Mouse (Mus musculus) CD4-positive, CD25-positive, alpha-beta regulatory T cell, adult 2 months (primary cell): ENCODE data around the gene Cdc37l1.
A peak's percentile ranks its signal among the peaks of the same experiment; 100 is the strongest.

ENCODE experiments used
- DNase-seq: peaks from one replicate; pipeline ENCODE4 v3.0.0-alpha.2; 2012; ENCODE audit warnings: low read depth, low spot score

The Cdc37l1 gene

DNA sequence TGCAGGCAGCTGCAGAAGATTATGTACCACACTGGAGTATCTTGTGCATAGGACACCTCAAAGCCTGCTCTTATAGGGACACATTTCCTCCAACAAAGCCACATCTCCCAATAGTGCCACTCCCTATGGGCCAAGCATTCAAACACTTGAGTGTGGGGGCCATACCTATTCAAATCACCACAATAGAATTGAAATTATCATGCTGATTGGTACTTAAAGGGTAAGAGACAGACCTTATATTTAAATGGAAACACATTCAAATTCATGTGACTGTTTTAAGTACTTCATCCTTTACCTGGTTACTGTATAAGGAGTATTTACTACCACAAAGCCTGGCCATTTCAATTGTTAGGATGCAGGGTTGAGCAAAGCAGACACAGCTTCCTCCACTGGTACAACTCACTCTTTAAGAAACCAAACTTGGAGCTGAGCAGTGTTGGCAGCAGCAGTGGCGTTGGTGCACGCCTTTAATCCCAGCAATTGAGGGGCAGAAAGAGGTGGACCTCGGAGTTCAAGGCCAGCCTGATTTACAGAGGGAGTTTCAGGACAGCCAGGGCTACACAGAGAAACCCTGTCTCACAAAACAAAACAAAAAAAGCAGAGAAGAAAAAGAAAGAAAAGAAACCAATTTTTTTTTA lies 18.0 kb downstream of the Cdc37l1 start:
- DNase-seq = no peak

DNA sequence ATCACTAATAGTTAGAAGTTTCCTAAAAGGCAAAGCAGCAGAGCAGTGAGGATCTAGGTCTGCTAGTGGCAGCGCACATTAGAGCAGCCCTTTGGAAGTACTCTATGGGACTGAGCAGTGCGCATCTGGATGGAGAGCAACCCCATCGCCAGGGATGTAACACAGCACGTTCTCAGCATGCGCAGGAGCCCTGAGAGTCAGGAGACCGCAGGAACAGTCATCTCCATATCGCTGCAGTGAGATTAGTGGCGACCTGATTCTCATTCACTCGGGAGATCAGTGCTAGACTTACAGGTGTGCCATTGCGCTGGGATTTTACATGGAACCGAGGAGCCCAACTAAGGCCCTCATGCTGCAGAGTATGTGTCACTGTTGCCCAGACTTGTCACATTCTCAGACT lies 18.9 kb downstream of the Cdc37l1 start:
- no peak for DNase-seq

DNA sequence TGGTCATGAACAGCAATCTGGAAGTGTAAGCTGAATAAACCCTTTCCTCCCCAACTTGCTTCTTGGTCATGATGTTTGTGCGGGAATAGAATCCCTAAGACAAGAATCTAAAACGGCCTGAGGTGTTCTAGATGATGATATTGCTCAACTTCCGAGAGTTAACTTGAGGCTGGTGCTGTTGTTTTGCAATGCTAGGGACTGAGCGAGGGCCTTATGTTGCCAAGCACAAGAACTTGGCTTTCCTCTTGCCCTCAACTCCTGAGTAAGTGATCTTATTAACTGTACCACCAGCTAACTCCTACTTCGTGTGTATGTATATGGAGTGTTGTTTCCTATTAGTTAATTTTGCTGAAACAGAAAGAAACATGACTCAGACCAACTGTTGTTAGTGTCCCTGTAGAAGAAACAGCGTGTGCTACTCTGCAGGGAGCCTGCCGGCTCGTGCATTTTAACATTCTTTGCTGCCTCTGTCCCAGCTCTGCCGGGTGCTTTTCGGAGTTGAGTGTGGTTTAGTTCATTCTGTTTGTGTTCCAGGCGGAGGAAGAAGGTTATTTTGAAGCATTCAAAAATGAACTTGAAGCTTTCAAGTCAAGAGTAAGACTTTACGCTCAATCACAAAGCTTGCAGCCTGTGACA lies 21.3 kb downstream of the Cdc37l1 start:
- no peak for DNase-seq

DNA sequence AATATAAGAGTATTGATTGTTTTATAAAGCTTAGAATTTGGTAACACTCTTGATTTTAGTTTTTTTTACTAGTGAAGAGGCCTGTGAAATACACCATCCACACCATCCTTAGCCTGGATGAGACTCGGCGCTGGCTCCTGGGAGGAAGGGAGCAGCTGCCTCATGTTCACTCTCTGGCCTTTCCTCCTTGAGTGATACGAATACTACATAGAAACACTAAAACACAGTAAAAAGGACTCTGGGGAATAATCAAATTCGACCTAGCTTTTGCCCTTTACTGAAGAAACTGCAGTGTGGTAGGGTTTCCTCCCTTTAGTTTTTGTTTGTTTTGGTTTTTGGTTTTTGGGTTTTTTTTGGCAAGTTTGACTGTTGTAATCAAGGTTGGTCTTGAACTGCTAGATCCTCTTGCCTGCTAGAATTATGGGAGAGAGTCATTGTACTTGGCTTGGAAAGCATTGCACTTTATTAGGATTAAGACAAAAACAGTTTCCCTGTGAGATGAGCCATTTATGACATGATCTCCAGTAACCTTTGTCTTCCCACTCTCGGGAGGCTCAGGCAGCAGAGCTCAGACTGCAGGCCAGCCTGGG lies 24.4 kb downstream of the Cdc37l1 start:
- DNase-seq = no peak

DNA sequence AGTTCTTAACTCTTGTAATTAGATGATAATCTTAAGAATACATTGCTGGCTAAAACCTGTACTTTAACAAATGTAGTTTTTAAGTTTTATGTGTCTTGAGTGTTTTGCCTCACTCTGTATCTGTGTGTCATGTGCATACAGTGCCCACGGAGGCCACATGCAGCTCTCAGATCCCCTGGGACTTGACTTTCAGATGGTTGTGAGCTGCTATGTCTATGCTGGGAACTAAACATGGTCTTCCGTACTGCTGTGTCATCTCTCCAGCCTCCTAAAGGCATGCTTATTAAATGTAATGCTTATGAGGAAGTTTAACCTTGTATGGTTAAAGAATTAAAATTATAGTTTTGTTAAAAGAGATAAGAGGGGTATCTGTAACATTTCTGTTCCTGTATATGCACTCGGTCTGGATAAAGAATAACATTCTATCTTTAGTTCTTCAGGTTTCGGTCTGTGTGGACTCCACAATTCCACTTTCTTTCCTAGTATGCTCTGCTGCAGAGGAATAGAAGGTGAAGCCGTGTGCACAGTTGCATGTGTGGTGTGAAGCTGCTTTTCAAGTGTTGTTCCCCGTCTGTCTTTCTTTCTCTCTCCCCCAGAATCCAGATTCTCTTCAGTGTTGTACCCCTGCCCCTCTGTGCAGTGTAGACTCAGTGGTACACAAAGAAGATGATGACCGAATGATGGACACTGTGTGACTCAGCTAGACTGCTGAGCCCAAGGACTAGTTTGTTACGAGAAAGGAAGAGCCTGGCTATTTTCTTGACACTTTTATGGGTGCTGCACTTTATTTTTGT lies 25.5 kb downstream of the Cdc37l1 start:
- no peak for DNase-seq

DNA sequence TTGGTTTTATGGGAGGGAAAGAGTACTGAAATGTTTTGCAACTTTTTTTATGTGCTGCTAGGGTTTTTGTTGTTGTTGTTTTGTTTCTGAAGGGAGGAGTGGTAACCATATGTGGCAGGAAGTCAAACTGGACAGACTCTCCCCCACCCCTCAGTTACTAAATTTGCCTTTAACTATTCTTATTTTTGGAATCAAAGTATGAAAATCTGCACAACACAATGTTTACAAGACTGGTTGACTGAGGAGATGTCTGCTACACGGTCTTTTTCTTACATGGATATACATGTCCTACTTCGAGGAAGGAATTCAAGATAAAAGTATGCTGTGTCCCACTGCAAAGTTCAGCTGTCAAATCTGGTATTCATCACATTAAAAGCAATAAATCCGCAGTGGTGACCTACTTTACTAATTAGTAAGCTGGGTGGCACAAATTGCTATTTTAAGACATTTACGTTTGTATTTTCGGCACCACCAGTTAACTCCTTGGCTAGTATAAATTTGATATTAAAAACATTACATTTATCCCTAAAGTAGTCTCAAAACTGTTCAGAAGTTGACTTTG lies 26.1 kb downstream of the Cdc37l1 start:
- DNase-seq = no peak

DNA sequence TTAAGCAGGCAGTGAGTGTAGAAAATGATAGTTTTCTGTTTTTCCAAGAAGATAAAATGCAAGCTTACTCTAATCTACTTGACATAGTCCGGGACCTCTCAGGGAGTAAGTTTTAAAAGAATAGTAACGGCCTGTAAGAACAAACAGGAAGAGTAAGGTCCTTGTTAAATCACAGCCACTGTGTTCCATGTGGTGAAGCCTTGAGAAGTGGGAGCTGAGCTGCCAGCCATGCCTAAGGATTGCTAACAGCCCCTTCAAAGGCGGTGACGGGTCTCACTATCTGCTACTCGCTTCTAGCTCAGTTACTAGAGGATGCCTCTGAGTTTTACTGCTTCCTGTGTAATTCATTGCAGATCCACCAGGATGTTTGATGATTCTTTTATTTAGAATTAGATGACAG lies 26.6 kb downstream of the Cdc37l1 start:
- DNase-seq = no peak

DNA sequence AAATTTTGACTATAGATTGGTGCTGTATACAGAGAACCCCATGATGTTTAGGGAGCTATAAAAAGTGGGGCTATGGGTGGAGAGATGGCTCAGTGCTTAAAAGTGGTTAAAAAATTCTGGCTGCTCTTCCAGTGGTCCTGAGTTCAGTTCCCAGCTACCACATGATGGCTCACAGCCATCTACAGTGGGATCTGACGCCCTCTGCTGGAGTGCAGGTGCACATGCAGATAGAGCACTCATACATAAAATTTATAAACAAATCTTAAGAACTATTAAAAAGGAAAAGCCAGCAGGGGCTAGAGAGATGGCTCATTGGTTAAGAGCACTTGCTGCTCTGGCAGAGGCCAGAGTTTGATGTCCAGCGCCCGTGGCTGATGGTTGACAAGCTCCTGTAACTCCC lies 29.5 kb downstream of the Cdc37l1 start:
- DNase-seq = peak; percentile 20

DNA sequence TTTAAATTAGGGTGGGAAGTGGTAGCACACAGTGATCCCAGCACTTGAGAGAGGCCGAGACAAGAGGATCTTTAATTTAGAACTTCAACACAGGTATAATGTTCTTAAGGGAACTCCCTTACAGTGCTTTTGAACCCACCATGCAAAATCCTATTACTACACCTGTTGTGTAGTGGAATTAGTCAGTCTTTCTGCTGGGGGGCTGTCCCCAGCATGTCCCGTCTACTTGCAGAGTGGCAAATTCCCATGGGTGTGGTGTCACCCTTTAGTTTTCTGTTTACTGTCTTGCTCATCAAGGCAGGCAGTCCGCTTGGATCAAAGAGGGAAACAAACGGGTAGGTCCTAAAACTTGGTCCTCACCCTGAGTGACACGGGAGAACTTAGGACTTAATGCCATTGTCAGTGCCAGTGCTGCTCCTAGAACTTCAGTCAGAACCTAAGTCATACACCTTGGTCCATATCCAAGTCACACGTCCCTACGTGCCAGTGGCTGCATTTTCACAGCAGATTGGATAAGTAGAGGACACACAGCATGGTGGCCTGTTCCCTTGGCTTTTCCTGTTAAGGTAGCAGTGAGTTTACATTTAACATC lies 31.7 kb downstream of the Cdc37l1 start:
- DNase-seq = no peak

DNA sequence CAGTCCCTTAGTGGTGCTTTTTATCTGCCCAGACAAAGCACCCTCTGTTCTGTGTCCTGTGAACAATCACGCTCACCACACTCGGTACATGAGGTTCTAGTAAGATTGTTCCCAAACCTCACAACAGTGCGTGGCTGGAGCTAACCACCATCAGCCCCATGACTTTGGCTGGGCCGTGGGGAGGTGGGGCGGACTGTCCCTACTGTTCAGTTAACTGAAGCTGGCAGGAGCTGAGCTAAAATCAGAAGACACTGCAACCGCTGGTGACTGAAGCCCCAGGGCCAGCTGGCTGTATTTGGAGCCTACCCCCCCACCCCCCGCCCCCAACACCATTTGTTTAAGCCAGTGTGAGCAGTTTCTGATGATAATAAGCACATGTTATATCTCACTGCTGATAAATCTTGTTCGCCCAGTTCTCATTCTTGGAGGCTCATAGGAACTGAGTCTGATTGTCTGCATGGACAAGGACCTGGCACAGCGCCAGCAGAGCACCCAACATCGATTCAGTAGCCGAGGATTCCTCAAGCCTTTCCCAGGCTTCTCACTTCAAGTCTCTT lies 34.3 kb downstream of the Cdc37l1 start:
- no peak for DNase-seq

DNA sequence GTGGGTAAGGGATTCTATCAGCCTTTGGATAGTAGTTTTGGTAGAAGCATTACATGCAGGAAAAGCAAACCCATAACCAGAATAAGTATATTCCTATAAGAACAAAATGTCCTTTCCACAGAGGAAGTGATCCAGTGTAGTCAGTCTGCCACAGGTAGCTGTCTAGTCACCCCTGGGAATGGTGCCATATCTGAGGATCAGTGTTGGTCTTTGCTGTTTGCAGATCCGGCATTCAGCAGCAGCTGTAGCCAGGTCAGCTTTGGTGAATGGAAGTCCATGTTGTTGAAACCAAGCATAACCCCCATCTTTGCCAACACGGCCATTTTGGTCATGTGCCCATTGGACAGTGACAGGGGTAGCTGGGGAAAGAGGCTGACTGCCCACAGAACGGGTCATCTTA lies 41.6 kb downstream of the Cdc37l1 start:
- no peak for DNase-seq

DNA sequence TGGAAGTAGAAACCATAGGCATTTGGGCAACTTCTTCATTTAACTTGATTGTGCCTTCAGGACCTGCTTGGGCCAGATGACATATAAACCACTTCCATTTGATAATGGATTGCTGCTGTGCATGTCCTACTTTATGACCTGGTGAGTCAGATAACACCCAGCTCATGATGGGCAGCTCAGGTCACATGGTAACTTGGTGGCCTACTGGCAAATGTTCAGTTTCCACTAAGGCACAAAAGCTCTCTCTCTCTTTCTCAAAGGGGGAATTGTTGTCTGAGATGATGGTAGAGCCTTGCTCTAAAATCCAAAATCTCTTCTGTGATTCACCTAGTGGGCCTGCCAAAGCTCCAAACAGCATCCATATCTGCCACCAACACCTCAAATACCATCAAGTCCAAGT lies 42.5 kb downstream of the Cdc37l1 start:
- DNase-seq = no peak

DNA sequence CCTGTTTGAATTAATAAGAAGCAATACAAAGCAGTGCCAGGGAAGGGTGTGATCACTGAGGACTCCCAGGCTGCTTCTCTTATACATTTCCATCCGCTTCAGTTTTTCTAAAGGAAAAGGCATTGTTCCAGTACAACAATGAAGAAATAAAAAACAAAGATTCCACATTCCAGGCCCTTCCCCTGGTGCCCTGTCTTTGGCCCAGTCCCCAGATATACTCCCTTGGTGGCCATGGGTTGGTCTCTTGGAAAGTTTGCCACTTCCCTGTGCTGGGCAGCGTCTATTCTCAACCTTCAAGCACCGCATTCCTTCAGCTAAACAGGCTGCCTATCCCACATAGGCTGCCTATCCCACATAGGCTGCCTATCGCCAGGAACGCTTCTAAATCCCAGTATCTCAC lies 46.9 kb downstream of the Cdc37l1 start:
- DNase-seq = no peak

DNA sequence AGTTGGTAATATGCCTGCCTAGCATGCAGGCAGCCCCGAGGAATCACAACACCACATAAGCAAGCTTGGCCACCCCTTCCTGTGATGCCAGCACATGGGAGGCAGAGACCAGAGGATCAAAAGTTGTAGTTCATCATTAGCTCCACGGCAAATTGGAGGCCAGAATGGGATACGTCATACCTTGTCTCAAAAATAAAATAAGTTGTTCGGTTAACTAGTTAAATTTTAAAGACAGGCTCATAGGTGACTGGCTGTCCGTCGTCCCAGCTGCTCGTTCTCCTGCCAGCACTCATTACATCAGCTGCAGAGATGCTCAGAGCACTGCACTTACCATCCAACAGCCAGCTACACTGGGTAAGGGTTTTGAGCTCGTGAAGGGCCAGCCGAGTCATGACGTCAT lies 47.4 kb downstream of the Cdc37l1 start:
- DNase-seq = no peak

DNA sequence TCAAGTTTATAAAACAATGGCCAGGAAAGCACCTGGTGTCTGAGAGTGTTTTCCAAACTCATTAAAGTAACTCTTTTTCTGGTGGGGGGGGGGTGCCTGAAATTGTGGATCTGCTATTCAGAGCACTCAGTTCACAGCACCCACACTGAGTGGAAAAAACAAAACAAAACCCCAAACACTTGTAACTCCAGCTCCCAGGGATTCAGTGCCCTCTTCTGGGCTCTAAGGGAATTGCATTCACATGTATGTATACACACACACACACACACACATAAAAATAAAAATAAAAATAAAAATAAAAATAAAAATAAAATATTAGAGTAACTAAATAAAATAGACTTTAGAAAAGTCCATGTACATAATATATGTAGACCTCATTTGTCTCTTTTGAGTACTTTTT lies 49.2 kb downstream of the Cdc37l1 start:
- peak; percentile 15 for DNase-seq

DNA sequence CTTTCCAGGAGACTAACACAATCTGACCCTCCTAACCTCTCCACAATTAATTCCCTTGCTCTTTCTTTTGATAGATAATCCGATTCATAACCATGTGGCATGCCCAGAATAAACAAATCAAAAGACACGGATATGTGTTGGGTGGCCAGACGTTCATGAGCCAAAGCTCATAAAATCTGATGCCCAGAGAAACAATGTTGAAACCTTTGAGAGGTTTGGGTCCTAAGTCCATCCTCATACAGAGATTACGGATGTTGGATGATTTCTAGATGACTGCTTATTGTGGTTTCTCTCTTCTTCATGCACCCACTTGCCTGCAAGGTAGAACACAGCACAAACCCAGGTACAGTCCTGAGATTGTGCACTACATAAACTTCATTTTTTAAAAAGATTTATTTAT lies 50.1 kb downstream of the Cdc37l1 start:
- no peak for DNase-seq

DNA sequence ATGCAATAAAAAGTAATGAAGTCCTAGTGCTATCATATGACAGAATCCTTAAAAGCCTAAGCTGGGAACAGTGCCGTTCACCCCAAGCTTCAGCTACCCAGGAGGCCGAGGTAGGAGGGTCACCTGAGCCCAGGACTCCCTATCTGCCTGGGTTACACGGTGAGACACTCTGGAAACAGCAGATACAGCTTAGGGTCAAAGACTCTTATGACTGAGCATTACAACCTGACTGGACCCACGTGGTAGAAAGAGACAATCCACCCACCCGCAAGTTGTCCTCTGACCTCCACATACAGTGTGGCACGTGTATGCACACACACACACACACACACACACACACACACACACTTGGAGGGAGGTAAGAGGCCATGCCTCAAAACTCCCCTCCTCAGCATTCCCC lies 52.0 kb downstream of the Cdc37l1 start:
- DNase-seq = no peak

DNA sequence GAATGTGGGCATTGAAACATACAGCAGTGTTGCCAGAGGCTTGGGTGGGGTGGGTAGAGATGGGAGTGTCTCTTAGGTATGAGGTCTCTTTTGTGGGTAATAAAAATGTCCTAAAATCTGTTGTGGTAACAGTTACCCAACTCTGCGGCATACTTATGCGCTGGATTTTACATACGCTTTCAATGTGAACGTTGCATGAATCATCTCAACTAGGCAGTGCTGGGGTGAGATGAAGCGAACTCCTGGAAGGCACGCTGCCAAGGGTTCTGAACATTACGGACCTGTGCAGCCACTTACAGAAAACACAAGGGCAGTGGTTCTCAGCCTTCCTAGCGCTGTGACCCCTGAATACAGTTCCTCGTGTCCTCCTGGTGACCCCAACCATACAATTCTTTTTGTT lies 52.5 kb downstream of the Cdc37l1 start:
- DNase-seq = no peak

DNA sequence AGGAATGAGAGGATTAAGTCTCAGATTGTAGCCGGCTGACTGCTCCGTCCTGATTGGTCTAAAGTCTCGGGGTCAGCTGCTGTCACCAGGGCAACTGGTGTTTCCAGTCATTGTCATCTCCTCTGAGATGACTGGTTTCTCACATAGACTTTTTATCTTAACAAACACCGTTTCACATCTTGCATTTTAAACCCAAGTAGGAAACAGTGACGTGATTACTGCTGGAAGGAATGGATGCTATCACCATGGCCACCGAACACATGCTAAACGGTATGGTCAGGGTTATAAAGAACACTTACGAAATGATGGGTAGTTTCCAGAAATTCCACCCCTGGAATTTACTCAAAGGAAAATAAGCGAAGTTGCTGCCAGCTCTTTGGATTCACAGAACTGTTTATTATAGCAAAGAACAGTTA lies 54.2 kb downstream of the Cdc37l1 start:
- no peak for DNase-seq

DNA sequence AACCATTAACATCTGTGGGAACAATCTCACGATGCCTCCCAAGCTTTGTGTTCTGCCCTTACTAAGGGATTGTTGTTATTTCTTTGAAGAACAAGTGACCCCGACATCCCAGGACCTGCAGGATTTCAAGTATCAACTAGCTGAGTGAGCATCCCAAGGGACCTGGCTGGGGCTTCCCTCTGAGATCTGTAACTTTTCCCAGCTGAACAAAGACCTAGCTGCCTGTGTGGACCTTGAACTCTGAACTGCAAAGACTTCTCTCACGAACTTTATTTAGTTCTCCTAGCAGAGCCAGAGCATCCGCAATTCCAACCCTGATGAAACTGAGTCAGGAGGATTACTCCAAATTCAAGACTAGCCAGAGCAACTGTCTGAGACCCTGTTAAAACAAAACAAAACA lies 55.2 kb downstream of the Cdc37l1 start:
- no peak for DNase-seq

DNA sequence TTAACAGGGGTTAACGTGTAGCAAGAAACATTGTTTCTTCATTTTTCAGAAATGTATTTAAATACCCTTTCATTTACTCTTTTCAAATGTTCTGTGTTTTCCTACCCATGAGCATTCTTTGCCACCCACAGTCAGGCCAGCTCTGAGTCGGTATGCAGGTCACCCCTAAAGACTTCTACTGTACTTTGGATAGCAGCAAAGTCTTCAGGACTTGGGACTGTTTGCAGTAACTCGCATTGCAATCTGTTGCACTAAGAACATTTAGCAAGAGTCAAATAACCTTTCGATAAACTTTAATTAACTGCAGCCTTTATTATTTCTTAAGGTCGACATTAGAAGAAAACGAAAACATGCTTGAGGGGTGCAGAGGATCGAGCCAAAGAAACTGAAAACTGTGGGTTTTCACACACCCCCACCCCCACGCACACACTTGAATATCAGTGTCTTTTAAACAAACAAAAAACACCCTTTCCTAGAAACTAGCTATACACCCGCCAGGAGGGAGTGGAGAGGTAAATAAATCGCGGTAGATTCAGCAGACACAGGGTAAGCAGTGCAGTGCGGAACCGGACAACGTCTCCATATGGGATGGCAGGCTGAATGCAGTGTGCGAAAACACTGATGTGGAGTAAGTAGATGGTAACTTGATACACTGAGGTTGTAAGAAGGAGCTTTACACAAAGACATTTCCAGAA lies 56.0 kb downstream of the Cdc37l1 start:
- DNase-seq = no peak
